Mouse (Mus musculus) adrenal gland, postnatal 10 days (tissue): ENCODE measurements at regions not wholly inside any gene's neighbourhood (a gene's known extent, or its start where the extent isn't known, plus 50 kb on each side); places are given as distances from the start of the nearest gene placed in this dataset.

ENCODE experiments used
- DNase-seq: peaks from one replicate; pipeline ENCODE4 v3.0.0; 2021; ENCODE audit warnings: mixed read lengths

DNA sequence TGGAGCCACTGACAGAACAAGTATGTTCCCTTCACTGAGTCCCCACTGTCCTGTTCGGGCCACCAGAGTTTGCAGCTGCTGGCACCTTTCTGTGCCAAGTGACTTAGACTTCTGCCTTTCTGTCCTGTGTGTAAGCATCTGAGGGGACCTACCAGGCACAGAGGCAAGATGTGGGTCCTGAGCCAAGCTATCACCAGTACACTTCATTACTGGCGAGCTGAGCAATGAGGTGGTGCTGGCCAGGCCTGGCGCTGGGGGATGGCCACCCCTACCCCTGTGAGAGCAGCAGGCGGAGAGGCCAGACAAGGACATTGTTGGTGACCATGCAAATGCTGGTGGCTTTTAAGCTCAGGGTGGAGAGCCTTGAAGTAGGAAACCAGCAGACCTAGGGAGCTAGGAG, 87.6 kb upstream of the Mrps6 start:
- DNase-seq = no peak

GRCm38 (mm10) chr16:91973183-91973582, 84.9 kb upstream of the Mrps6 start:
- no peak for DNase-seq

- no peak for DNase-seq
Measured at GRCm38 (mm10) chr16:91976194-91976805, 81.8 kb upstream of the Mrps6 start.

- DNase-seq = no peak
Measured at GRCm38 (mm10) chr16:91978423-91978822, 79.6 kb upstream of the Mrps6 start.

DNA sequence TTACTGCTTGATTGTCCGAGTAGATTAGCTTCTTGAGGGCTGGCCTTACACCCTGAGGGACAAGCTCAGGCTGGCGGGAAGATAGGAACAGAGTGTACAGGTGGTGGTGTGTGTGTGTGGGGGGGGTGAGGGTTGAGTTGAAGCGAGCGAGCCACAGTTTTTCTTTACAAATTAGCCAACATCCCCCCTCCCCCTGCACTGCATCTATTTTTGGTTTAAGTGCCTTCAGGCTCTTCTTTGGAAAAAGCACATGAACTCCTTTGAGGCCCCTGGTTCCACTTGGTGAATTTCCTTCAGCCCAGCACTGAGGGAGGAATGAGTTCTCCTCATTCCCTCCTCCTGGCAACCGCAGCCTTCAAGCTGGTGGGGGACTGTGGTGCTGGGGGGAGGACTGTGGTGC, 79.2 kb upstream of the Mrps6 start:
- no peak for DNase-seq

DNA sequence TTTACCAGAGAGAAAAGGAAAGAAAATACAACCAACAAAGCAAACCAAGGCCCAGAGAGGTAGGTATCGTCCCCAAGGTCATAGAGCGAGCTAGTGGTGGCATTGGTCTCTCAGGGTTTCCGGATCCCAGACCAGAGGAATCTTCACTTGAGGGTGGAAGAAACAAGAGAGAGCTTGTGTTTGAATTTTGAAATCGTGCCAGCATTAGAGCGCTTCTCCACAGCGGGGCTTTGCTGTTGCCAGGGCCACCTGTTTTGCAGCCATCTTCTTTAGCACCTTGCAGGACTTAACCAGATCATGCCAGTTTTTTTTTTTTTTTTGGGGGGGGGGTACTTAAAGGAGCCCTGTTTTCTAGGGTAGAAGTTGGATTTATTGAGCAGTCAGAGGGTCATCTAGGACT, 77.6 kb upstream of the Mrps6 start:
- DNase-seq = no peak

DNA sequence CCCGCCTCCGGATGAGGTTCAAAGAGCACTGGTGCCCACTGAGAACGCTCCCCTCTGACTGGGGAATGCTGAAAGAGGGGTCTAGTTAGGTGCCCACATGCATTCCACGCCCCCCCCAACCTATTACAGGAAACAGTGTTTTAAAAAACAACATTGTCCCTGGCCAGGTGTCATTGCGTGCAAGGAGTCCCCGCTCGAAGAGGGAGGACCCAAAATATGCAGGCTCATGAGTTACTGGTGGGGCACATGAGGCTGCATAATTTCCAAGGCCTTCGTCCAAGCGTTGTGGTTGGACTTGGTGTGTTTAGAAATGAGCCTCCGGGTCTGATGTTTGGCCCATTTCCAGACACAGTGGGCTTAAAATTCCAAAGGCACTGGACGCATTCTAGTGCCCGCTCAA, 72.9 kb upstream of the Mrps6 start:
- no peak for DNase-seq

GRCm38 (mm10) chr16:91989332-91989731, 68.7 kb upstream of the Mrps6 start:
- DNase-seq = no peak

DNA sequence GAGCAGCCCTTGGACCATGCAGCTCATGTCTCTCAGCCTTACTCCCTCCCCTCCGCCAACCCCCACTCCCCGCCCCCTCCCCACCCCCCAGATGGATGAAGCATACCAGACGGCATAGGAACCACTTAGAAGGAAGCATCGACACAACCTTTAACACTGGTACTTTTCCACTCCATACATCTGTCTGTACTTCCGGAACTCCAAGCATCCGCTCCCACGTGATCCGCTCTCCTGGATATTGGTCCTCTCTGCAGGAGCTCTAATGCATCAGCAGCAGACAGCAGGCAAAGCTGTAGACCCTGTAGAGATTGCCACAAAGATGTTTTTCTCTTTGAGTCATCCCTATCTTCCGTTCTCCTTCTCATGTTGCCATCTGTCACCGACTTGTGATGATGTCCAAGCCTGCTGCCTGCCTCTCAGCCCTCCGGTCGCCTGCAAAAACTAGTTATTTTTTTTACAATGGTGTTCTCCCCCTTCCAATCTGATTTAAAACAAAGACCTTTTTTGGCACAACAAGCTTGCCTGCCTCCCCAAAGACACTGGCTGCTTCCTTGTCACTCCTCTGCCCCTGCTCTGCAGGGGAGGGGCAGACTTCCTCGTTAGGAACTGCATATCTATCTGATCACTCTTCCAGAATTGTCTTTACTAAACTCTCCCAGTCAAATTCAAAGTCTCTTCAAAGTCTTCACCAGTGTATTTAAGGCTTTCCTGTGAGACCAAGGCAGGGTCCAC, 62.4 kb upstream of the Mrps6 start:
- peak; percentile 14 for DNase-seq

- peak; percentile 14 for DNase-seq
Measured at GRCm38 (mm10) chr16:92007351-92007750, 50.7 kb upstream of the Mrps6 start.
